Mouse (Mus musculus) hindbrain, embryonic 15.5 days (tissue): ENCODE measurements around the gene Rnf181. TPM values are rescaled to one million over a fixed set of nuclear protein-coding genes. Genes with fewer than 3 reads are reported as not detected.

Experiments used
- ATAC-seq: fragments of 200-750 bp; cut with Nextera tagmentation; 2 replicates; pipeline ENCODE4 v1.8.0; 2017; ENCODE audit warnings: low read depth, moderate number of reproducible peaks, moderate TSS enrichment; ENCODE audit not compliant: low FRiP score
- H3K27ac ChIP-seq: fragments of 300-500 bp; sonication (generic); replicated peaks from 2 replicates; pipeline ENCODE4 v1.5.1; 2015; ENCODE audit warnings: mild to moderate bottlenecking, inconsistent platforms
- H3K27me3 ChIP-seq: fragments of 300-500 bp; sonication (generic); 2 replicates; pipeline ENCODE4 v1.6.1; 2015; ENCODE audit warnings: control low read depth, inconsistent platforms
- H3K36me3 ChIP-seq: fragments of 300-500 bp; sonication (generic); 2 replicates; pipeline ENCODE4 v1.6.1; 2015; ENCODE audit warnings: control low read depth, inconsistent platforms
- H3K4me1 ChIP-seq: fragments of 300-500 bp; sonication (generic); replicated peaks from 2 replicates; pipeline ENCODE4 v1.6.1; 2015; ENCODE audit warnings: control low read depth, inconsistent platforms
- H3K4me2 ChIP-seq: fragments of 300-500 bp; sonication (generic); 2 replicates; pipeline ENCODE4 v1.6.1; 2015; ENCODE audit warnings: moderate library complexity, mild to moderate bottlenecking, inconsistent platforms
- H3K4me3 ChIP-seq: fragments of 300-500 bp; sonication (generic); 2 replicates; pipeline ENCODE4 v1.5.1; 2015; ENCODE audit warnings: mild to moderate bottlenecking, inconsistent platforms
- H3K9ac ChIP-seq: fragments of 300-500 bp; sonication (generic); 2 replicates; pipeline ENCODE4 v1.6.1; 2015; ENCODE audit warnings: inconsistent platforms
- H3K9me3 ChIP-seq: fragments of 300-500 bp; sonication (generic); 2 replicates; pipeline ENCODE4 v1.6.1; 2016; ENCODE audit warnings: control low read depth, inconsistent platforms
- WGBS: fragments of 180-500 bp; shearing (Covaris S2); methylation state at CpG from one replicate; pipeline ENCODE4 v1.1.7; 2015; 5-methylcytosine and 5-hydroxymethylcytosine counted together
- polyA plus RNA-seq: library from polyadenylated mRNA; unstranded; fragments of >200 nt; fragmentation: Nextera tagmentation; extraction: Ambion mirVana; gene quantifications from 2 replicates; pipeline ENCODE4 v1.2.1, GENCODE M21; 2015

The Rnf181 gene
- polyA plus RNA-seq, 1 experiment from 2014 or later, result 135 TPM

- Histone ChIP-seq H3K27me3 (no peaks in the 10 kb centered on the region), H3K9ac (peak within 1 kb of the TSS; percentile 92), H3K4me1 (peaks cover 43% of the 10 kb centered on the region), H3K36me3 (peaks cover 14% of the 10 kb centered on the region), H3K4me3 (peak within 1 kb of the TSS; percentile 89), H3K27ac (peak within 1 kb of the TSS; percentile 76), H3K4me2 (peak within 1 kb of the TSS; percentile 94), H3K9me3 (no peaks in the 10 kb centered on the region)
- ATAC-seq, result peak; percentile 79
- under 1% methylated on average over 30 of the region's 30 CpGs for WGBS
Measured at GRCm38 (mm10) chr6:72345074-72345567, 21.6 kb downstream of the Rnf181 start, which contains the start of gene Usp39. Gene Usp39, minus strand, starts transcription at chr6:72345184.

- ATAC-seq, result peak; percentile 49
- Histone ChIP-seq H3K9ac (peak overlapping the region; percentile 92), H3K9me3 (no peaks in the 10 kb centered on the region), H3K4me3 (peak overlapping the region; percentile 89), H3K4me1 (peaks cover 43% of the 10 kb centered on the region), H3K4me2 (peak overlapping the region; percentile 94), H3K27ac (peak overlapping the region; percentile 76), H3K36me3 (peaks cover 9% of the 10 kb centered on the region), H3K27me3 (no peaks in the 10 kb centered on the region)
- WGBS, result under 1% methylated on average over 42 of the region's 42 CpGs
Measured at GRCm38 (mm10) chr6:72344396-72345073, 22.2 kb downstream of the Rnf181 start.

- ATAC-seq, result no peak
Measured at GRCm38 (mm10) chr6:72340481-72340880, 26.3 kb downstream of the Rnf181 start.

GRCm38 (mm10) chr6:72333111-72333510 is 33.6 kb downstream of the Rnf181 start:
- no peaks in the 10 kb centered on the region for H3K27me3 ChIP-seq
- ATAC-seq, result no peak
- 80% methylated on average over 5 of the region's 5 CpGs for WGBS
- H3K36me3 ChIP-seq, result peaks cover 67% of the 10 kb centered on the region
- H3K4me1 ChIP-seq, result no peaks in the 10 kb centered on the region
- H3K27ac ChIP-seq, result no peak overlapping the region
- H3K4me3 ChIP-seq, result no peak overlapping the region
- H3K4me2 ChIP-seq, result no peak overlapping the region
- H3K9me3 ChIP-seq, result no peaks in the 10 kb centered on the region
- H3K9ac ChIP-seq, result no peak overlapping the region

More at GRCm38 (mm10) chr6:72340481-72340880, 26.3 kb downstream of the Rnf181 start:
- peaks cover 17% of the 10 kb centered on the region for H3K4me1 ChIP-seq
- 64% methylated on average over 2 of the region's 2 CpGs for WGBS
- H3K9ac ChIP-seq, result no peak overlapping the region
- peaks cover 40% of the 10 kb centered on the region for H3K36me3 ChIP-seq
- no peak overlapping the region for H3K27ac ChIP-seq
- H3K27me3 ChIP-seq, result no peaks in the 10 kb centered on the region
- no peaks in the 10 kb centered on the region for H3K9me3 ChIP-seq
- no peak overlapping the region for H3K4me3 ChIP-seq
- H3K4me2 ChIP-seq, result no peak overlapping the region

GRCm38 (mm10) chr6:72330133-72330532 is 36.6 kb downstream of the Rnf181 start:
- Histone ChIP-seq H3K9me3 (no peaks in the 10 kb centered on the region), H3K27ac (no peak overlapping the region), H3K4me3 (no peak overlapping the region), H3K27me3 (no peaks in the 10 kb centered on the region), H3K4me1 (no peaks in the 10 kb centered on the region), H3K4me2 (no peak overlapping the region), H3K36me3 (peaks cover 63% of the 10 kb centered on the region), H3K9ac (no peak overlapping the region)
- no peak for ATAC-seq
- 92% methylated on average over 4 of the region's 4 CpGs for WGBS

- H3K4me2 ChIP-seq, result no peak overlapping the region
- H3K4me1 ChIP-seq, result no peaks in the 10 kb centered on the region
- no peak overlapping the region for H3K9ac ChIP-seq
- no peaks in the 10 kb centered on the region for H3K9me3 ChIP-seq
- ATAC-seq, result no peak
- no peaks in the 10 kb centered on the region for H3K27me3 ChIP-seq
- H3K4me3 ChIP-seq, result no peak overlapping the region
- H3K36me3 ChIP-seq, result peaks cover 67% of the 10 kb centered on the region
- WGBS, result 92% methylated on average over 5 of the region's 5 CpGs
- H3K27ac ChIP-seq, result no peak overlapping the region
Measured at GRCm38 (mm10) chr6:72329019-72329418, 37.7 kb downstream of the Rnf181 start.

GRCm38 (mm10) chr6:72326274-72326673 is 40.5 kb downstream of the Rnf181 start:
- 83% methylated on average over 6 of the region's 6 CpGs for WGBS
- Histone ChIP-seq H3K4me3 (no peak overlapping the region), H3K27me3 (no peaks in the 10 kb centered on the region), H3K27ac (no peak overlapping the region), H3K9me3 (no peaks in the 10 kb centered on the region), H3K4me1 (no peaks in the 10 kb centered on the region), H3K36me3 (peaks cover 77% of the 10 kb centered on the region), H3K9ac (no peak overlapping the region), H3K4me2 (no peak overlapping the region)
- no peak for ATAC-seq

GRCm38 (mm10) chr6:72323786-72324508 is 42.8 kb downstream of the Rnf181 start:
- no peak overlapping the region for H3K27ac ChIP-seq
- H3K9me3 ChIP-seq, result no peaks in the 10 kb centered on the region
- no peak overlapping the region for H3K9ac ChIP-seq
- H3K4me2 ChIP-seq, result no peak overlapping the region
- no peaks in the 10 kb centered on the region for H3K27me3 ChIP-seq
- 94% methylated on average over 6 of the region's 6 CpGs for WGBS
- H3K4me1 ChIP-seq, result no peaks in the 10 kb centered on the region
- H3K4me3 ChIP-seq, result no peak overlapping the region
- peaks cover 91% of the 10 kb centered on the region for H3K36me3 ChIP-seq
- no peak for ATAC-seq

GRCm38 (mm10) chr6:72322936-72323335 is 43.8 kb downstream of the Rnf181 start:
- Histone ChIP-seq H3K4me2 (no peak overlapping the region), H3K36me3 (peaks cover 92% of the 10 kb centered on the region), H3K4me1 (no peaks in the 10 kb centered on the region), H3K4me3 (no peak overlapping the region), H3K9ac (no peak overlapping the region), H3K9me3 (no peaks in the 10 kb centered on the region), H3K27ac (no peak overlapping the region), H3K27me3 (no peaks in the 10 kb centered on the region)
- 92% methylated on average over 3 of the region's 3 CpGs for WGBS
- no peak for ATAC-seq

- H3K27me3 ChIP-seq, result no peaks in the 10 kb centered on the region
- H3K27ac ChIP-seq, result no peak overlapping the region
- H3K36me3 ChIP-seq, result peaks cover 69% of the 10 kb centered on the region
- H3K9me3 ChIP-seq, result no peaks in the 10 kb centered on the region
- H3K4me3 ChIP-seq, result no peak overlapping the region
- 78% methylated on average over 11 of the region's 11 CpGs for WGBS
- no peaks in the 10 kb centered on the region for H3K4me1 ChIP-seq
- no peak overlapping the region for H3K9ac ChIP-seq
- no peak overlapping the region for H3K4me2 ChIP-seq
- ATAC-seq, result no peak
Measured at GRCm38 (mm10) chr6:72319019-72319418, 47.7 kb downstream of the Rnf181 start.

GRCm38 (mm10) chr6:72318440-72318839 is 48.3 kb downstream of the Rnf181 start:
- H3K27ac ChIP-seq, result no peak overlapping the region
- H3K27me3 ChIP-seq, result no peaks in the 10 kb centered on the region
- H3K9ac ChIP-seq, result no peak overlapping the region
- WGBS, result 85% methylated on average over 5 of the region's 5 CpGs
- no peaks in the 10 kb centered on the region for H3K9me3 ChIP-seq
- no peak for ATAC-seq
- peaks cover 64% of the 10 kb centered on the region for H3K36me3 ChIP-seq
- H3K4me2 ChIP-seq, result no peak overlapping the region
- no peaks in the 10 kb centered on the region for H3K4me1 ChIP-seq
- no peak overlapping the region for H3K4me3 ChIP-seq

GRCm38 (mm10) chr6:72316044-72316443 is 50.7 kb downstream of the Rnf181 start:
- no peaks in the 10 kb centered on the region for H3K9me3 ChIP-seq
- no peak overlapping the region for H3K4me2 ChIP-seq
- ATAC-seq, result no peak
- no peaks in the 10 kb centered on the region for H3K4me1 ChIP-seq
- no peak overlapping the region for H3K4me3 ChIP-seq
- H3K27me3 ChIP-seq, result no peaks in the 10 kb centered on the region
- no peak overlapping the region for H3K27ac ChIP-seq
- peaks cover 46% of the 10 kb centered on the region for H3K36me3 ChIP-seq
- H3K9ac ChIP-seq, result no peak overlapping the region
- 100% methylated on average over 1 of the region's 1 CpGs for WGBS
